In genomic region chr4:104008406-104008805, GRCm38 (mm10) we compare ENCODE assay signal across 11 mouse cellular contexts.
DNase-seq lines count a peak whose midpoint lies in the region.
"Had no signal": no experiment of that assay in that cellular context is flagged by ENCODE, and none has a peak within 500 bp of the region (broad histone marks: within the 10 kb centered on the region; RNA-seq: fewer than 3 reads in every experiment).

No protein-coding gene starts in this region.

- intact Hi-C loops in heart, postnatal 25 days (cut with DNase I): no loop called here

- peak; percentile 21 for DNase-seq in heart, postnatal 4 days
- DNase-seq in heart, postnatal 25 days (ENCODE audit: low spot score): no peak
- peak; percentile 3 for DNase-seq in ovary, postnatal 36 days (ENCODE audit: low spot score)
- no peak for DNase-seq in ovary, postnatal 10 days (ENCODE audit: low spot score)
- DNase-seq in cerebellum, postnatal 36 days: peak; percentile 79 to 83
- no peak for DNase-seq in gastrocnemius, adult 8-10 months (ENCODE audit: low spot score in 2 of 2)
- DNase-seq in T-cell, adult 2 months (ENCODE audit: low spot score): no peak
- DNase-seq in thymus, postnatal 25 days: no peak
- DNase-seq: heart, postnatal 36 days; liver; thymus, adult 18-20 months had no signal

Comparison
In these comparisons a context has a peak if more than half of its experiments do, and no peak if none do; other contexts are left out.
1. DNase-seq: peak in heart, postnatal 4 days (single experiment), ovary, postnatal 36 days (single experiment) and cerebellum, postnatal 36 days (2 of 2); none in heart, postnatal 25 days (single experiment), ovary, postnatal 10 days (single experiment), gastrocnemius, adult 8-10 months (0 of 2), T-cell, adult 2 months (single experiment) and thymus, postnatal 25 days (single experiment).